Mouse (Mus musculus) c-Kit-positive CD71-positive TER-119-positive erythroid progenitor cells, embryonic 14.5 days (primary cell): ENCODE data around the gene Olfr1126.
"Not testable (repeated sequence)": the region's sequence is repeated elsewhere in the genome, so short reads cannot be mapped to it uniquely, and the experiment has no call there.

Experiments used
- DNase-seq: peaks from one replicate; pipeline ENCODE4 v3.0.0-alpha.2; 2013; ENCODE audit warnings: low spot score

Olfr1126 gene

DNA sequence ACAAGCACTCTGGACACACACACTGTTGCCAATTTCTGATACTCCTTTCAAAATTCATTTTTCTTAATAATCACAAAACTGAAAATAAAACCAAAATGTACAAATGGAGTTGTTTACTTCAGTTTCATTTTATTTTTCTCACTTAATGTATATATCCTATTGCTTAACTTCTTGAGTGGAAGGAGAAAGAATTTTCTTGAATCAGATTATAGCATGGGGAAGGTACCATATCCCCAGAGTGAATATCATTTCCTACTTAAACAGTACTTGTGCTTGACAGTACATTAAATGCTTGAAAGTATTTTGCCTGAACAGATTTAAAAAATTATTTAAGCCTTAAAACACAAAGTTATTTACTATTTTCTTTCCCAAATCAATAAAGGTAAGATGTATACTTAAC is at the start of gene Olfr1126:
Olfr1126 (plus strand) TSS at position 301 of the 400 bp plus-strand sequence.
- DNase-seq, result no peak

DNA sequence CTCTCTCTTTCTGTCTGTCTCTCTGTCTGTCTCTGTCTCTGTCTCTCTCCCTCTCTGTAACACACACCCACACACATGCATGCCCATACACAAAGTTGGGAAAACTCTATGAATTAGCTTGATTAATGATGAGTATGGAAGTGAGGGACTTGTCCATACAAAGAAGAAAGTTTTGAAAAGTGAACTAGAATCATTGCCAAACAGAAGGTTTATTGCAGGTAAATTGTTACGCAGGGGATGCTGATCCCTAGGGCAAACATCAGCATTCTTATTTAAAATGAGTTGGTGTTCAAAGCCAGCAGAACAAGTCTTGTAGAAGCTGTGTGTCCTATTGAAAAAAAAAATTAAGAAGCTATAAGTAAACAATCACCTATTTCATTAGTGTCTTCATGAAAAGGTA is 37.4 kb upstream of the Olfr1126 start, which contains the start of gene Olfr1123:
Olfr1123 (plus strand) TSS at position 301 of the 400 bp plus-strand sequence.
- no peak for DNase-seq

DNA sequence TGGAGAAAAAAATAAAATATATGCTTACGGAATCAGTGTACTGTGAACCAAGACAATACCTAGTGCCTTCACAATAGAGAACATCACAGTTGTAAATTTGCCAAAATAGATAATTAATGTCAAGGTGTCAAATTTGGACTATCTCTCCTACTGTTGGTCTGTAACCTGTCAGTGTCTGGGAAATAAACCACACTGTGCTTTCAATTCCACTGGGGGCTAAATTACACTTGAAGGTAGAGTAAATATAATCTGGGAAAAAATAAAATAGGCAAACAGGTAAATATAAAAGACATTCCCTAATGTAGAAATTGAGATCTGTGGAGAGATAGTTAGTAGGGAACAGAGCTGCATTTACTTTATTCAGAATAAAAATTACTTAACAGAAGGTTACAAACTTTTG is 23.8 kb upstream of the Olfr1126 start, which contains the start of gene Olfr1124:
Olfr1124 (plus strand) TSS at position 301 of the 400 bp plus-strand sequence.
- DNase-seq, result no peak

DNA sequence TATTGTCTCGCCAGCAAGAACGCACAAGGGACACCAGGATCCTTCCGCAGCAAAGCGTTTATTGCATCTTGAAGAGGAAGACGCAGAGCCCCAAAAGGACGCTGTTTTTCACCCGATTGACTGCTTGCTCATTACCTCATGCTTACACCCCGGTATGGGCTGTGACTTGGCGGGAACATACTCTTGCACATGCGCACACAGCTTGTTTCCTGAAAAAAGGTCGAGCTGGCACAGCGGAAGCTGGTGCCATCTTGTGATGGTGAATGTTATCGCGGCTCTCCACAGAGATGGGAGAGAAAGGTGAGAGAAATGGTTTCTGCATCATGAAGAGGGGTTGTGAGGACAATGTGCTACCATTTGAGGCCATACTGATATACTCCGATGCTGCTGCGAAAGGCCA is 16.0 kb upstream of the Olfr1126 start:
- DNase-seq, result no peak

DNA sequence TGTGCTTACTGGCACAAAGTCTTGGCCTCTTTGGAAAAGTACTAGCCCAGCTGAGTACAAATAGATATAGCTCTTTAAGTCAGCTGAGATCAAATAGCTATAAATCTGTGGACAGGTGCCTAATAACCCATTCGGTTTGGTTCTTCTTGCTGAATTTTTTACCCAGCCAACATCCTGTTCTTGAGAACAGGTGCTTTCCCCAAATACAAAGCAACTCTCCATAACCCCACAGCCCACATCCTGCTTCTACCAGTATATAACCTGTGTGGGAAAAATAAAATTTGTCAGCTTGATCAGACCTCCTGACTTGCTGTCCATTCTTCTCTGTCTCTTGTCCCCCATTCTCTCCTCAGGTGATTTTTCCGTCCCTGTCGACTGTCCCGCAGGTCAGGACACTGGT is 8.0 kb downstream of the Olfr1126 start:
- DNase-seq, result no peak

DNA sequence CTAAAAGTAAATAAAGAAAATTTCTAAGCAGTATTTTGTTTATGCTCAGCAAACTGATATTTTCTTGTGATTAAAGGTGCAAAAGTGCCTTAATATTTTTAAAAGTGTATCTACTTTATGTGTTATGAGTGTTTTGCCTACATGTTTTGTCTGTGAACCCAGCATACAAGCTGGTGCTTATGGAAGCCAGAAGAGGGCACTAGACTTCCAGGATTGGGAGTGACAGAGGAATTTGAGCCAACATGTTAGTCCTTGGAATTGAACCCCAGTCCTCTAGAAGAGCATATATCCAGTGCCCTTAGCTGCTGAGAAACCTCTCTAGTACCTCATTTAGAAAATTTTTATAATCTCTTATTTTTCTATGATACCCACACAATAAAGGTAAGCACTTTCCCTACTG is 26.4 kb downstream of the Olfr1126 start:
- no peak for DNase-seq

DNA sequence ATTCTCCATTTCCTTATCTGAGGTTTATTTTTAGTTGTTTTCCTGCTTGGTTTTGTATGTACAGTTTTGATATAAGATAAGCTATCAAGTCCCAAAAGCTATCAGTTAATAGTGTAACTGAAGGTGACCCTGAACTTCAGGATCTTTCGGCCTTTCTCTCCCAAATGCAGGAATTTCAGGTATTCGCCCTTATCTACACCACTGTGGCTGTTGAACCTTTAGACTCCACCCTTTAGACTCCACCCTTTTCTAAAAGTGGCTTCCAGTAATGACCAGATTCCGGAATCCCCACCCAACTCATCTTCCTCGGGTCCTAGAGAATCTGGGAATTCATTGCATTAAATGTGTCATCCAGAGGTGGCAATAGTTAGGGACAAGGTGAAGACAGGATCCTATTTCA is 27.4 kb downstream of the Olfr1126 start:
- no peak for DNase-seq

DNA sequence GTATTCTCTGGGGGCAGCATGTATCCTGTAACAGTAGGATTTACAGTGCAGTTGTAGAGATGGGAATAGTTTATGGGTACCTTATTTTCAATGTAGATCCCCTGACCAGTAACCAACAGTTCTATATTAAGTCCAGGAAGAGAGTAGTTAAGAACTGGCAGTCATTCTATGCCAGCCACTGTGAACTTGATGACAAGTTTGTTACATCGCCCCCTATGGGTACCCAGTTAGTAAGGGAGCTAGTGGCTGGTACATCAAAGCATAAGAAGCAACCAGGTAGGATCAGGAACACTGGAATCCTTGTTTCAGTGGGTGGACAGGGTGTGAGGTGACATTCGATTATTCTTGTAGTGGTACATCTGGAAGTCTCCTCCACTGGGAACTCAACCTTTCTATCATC is 28.5 kb downstream of the Olfr1126 start:
- DNase-seq, result no peak

DNA sequence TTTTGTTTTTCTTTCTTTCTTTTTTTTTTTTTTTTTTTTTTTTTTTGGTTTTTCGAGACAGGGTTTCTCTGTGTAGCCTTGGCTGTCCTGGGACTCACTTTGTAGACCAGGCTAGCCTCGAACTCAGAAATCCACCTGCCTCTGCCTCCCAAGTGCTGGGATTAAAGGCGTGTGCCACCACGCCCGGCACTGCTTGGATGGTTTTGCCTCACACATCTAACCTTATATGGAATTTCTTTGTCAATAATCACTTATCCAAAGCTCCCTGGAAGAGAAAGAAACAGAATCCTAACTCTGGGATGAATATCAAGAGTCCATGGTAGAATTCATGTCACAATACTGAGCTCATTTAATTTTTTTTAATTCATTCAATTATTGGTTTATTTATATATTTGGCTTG is 43.2 kb downstream of the Olfr1126 start, which contains the start of gene Pramel7:
Pramel7 (minus strand) TSS at position 101 of the 400 bp plus-strand sequence.
- not testable (repeated sequence) for DNase-seq

DNA sequence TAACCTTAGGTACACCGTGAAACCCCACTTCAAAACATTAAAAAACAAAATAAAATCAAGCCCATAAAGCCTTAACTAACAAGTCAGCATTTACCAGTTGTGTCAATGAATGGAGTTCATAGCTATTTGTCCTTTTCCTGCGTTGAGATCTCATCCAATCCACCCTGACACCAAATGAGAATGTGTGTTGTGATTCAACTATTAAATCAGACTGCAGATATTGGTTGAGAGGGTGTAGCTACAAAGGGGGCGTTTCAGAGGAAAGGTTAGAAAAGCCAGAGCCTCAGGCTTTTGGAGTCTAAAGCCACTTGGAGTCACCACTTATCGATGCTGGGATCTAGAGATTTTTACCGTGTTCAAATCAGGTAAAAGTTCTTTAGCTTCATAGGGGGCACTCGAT is 52.5 kb downstream of the Olfr1126 start, which contains the start of gene Pramel6:
Pramel6 (plus strand) TSS at position 301 of the 400 bp plus-strand sequence.
- no peak for DNase-seq
